Comparison of ENCODE assay signal across 9 mouse cellular contexts in genomic region chr8:70856541-70857197, GRCm38 (mm10). TPM values are rescaled to one million over a fixed set of nuclear protein-coding genes. Genes with fewer than 3 reads are reported as not detected.
DNase-seq lines count a peak whose midpoint lies in the region; ATAC-seq lines count a peak whose summit lies in the region.
"Had no signal": no experiment of that assay in that cellular context is flagged by ENCODE, and none has a peak within 500 bp of the region (broad histone marks: within the 10 kb centered on the region; RNA-seq: fewer than 3 reads in every experiment).

No protein-coding gene starts in this region.

- peaks cover 21% of the 10 kb centered on the region for H3K4me1 ChIP-seq in intestine, embryonic 15.5 days (replicated peaks)
- H3K4me1 ChIP-seq in limb, embryonic 12.5 days (replicated peaks), result peaks cover 41% of the 10 kb centered on the region
- H3K4me1 ChIP-seq in midbrain, embryonic 12.5 days, result peaks cover 42% of the 10 kb centered on the region
- peaks cover 13% of the 10 kb centered on the region for H3K4me1 ChIP-seq in stomach, embryonic 15.5 days

- peak overlapping the region; percentile 50 for H3K4me3 ChIP-seq in intestine, embryonic 15.5 days (replicated peaks)
- peak overlapping the region; percentile 53 for H3K4me3 ChIP-seq in limb, embryonic 12.5 days (replicated peaks)
- H3K4me3 ChIP-seq in midbrain, embryonic 12.5 days, result peak overlapping the region; percentile 48
- peak overlapping the region; percentile 53 for H3K4me3 ChIP-seq in stomach, embryonic 15.5 days (replicated peaks)

- H3K36me3 ChIP-seq in intestine, embryonic 15.5 days, result no peaks in the 10 kb centered on the region
- peaks cover 5% of the 10 kb centered on the region; the same call in 1 of the 2 replicates for H3K36me3 ChIP-seq in limb, embryonic 12.5 days
- 0 out of 2 replicates have a peak, but pooled peaks cover 21% of the 10 kb centered on the region for H3K36me3 ChIP-seq in midbrain, embryonic 12.5 days
- no peaks in the 10 kb centered on the region for H3K36me3 ChIP-seq in stomach, embryonic 15.5 days

- H3K9ac ChIP-seq in intestine, embryonic 15.5 days, result peak overlapping the region; percentile 56
- H3K9ac ChIP-seq in limb, embryonic 12.5 days (replicated peaks), result peak overlapping the region; percentile 60
- peak overlapping the region; percentile 40 for H3K9ac ChIP-seq in midbrain, embryonic 12.5 days (replicated peaks)
- peak overlapping the region; percentile 47; the same call in 1 of the 2 replicates for H3K9ac ChIP-seq in stomach, embryonic 15.5 days

- H3K9me3 ChIP-seq in intestine, embryonic 15.5 days, result no peaks in the 10 kb centered on the region
- H3K9me3 ChIP-seq in limb, embryonic 12.5 days, result no peaks in the 10 kb centered on the region
- H3K9me3 ChIP-seq in midbrain, embryonic 12.5 days, result no peaks in the 10 kb centered on the region
- H3K9me3 ChIP-seq in stomach, embryonic 15.5 days, result no peaks in the 10 kb centered on the region

- ATAC-seq in intestine, embryonic 15.5 days, result peak; percentile 90
- peak; percentile 66; the same call in 1 of the 2 replicates for ATAC-seq in limb, embryonic 12.5 days (ENCODE audit: insufficient number of reproducible peaks, insufficient read depth, low FRiP score, low TSS enrichment, low read depth)
- ATAC-seq in midbrain, embryonic 12.5 days (ENCODE audit: low FRiP score, low read depth), result peak; percentile 80
- ATAC-seq in stomach, embryonic 15.5 days (ENCODE audit: insufficient read depth, low FRiP score, low read depth), result peak; percentile 81

- H3K27me3 ChIP-seq in intestine, embryonic 15.5 days (replicated peaks), result peaks cover 5% of the 10 kb centered on the region
- peaks cover 6% of the 10 kb centered on the region for H3K27me3 ChIP-seq in limb, embryonic 12.5 days
- H3K27me3 ChIP-seq in midbrain, embryonic 12.5 days, result peaks cover 13% of the 10 kb centered on the region
- H3K27me3 ChIP-seq in stomach, embryonic 15.5 days (replicated peaks), result peaks cover 5% of the 10 kb centered on the region

- DNase-seq in layer of hippocampus, adult 11-12 months (ENCODE audit: low spot score), result peak; percentile 81
- no peak for DNase-seq in layer of hippocampus, adult 9-10 months (ENCODE audit: low spot score)
- peak; percentile 85 to 87 for DNase-seq in cerebellum, postnatal 10 days
- DNase-seq in gastrocnemius, adult 8-10 months (ENCODE audit: low spot score in 2 of 2), result peak; percentile 69 to 76

- H3K27ac ChIP-seq in intestine, embryonic 15.5 days, result no peak overlapping the region
- H3K27ac ChIP-seq in limb, embryonic 12.5 days, result no peak overlapping the region
- H3K27ac ChIP-seq in midbrain, embryonic 12.5 days (replicated peaks), result no peak overlapping the region
- no peak overlapping the region for H3K27ac ChIP-seq in stomach, embryonic 15.5 days
- H3K27ac ChIP-seq: macrophage had no signal

- WGBS in intestine, embryonic 15.5 days, result 6% methylated on average over 33 of the region's 33 CpGs
- 7% methylated on average over 33 of the region's 33 CpGs for WGBS in limb, embryonic 12.5 days
- WGBS in midbrain, embryonic 12.5 days, result 8% methylated on average over 28 of the region's 33 CpGs
- WGBS in stomach, embryonic 15.5 days, result 6% methylated on average over 31 of the region's 33 CpGs

- H3K4me2 ChIP-seq in intestine, embryonic 15.5 days (replicated peaks), result peak overlapping the region; percentile 92
- peak overlapping the region; percentile 88 for H3K4me2 ChIP-seq in limb, embryonic 12.5 days
- H3K4me2 ChIP-seq in midbrain, embryonic 12.5 days (replicated peaks), result peak overlapping the region; percentile 81
- H3K4me2 ChIP-seq in stomach, embryonic 15.5 days, result peak overlapping the region; percentile 95

RNA-seq across cellular contexts. Expression of gene Kcnn1, which starts 6.4 kb away (rescaled TPM):
- total RNA-seq in gastrocnemius, adult 8-10 months (2022), result 10 to 100 TPM; 18.0 to 21.5 (median 20.5) TPM
- polyA plus RNA-seq in intestine, embryonic 15.5 days (2015; fragmentation: Nextera tagmentation; extraction: Ambion mirVana), result 2.0 TPM in 2 replicates
- polyA plus RNA-seq in limb, embryonic 12.5 days (2016; fragmentation: Nextera tagmentation; extraction: Ambion mirVana), result 4.3 and 6.0 TPM in 2 replicates
- 27.4 TPM in 2 replicates for polyA plus RNA-seq in midbrain, embryonic 12.5 days (2016; fragmentation: Nextera tagmentation; extraction: Ambion mirVana)
- 1.5 and 2.1 TPM in 2 replicates for polyA plus RNA-seq in stomach, embryonic 15.5 days (2015; fragmentation: Nextera tagmentation; extraction: Ambion mirVana)

RNA-seq across cellular contexts. Expression of gene Ccdc124, which starts 17.1 kb away (rescaled TPM):
- 10 to 100 TPM; 61.7 to 77.8 (median 67.5) TPM for total RNA-seq in gastrocnemius, adult 8-10 months (2022)
- 89.4 and 90.7 TPM in 2 replicates for polyA plus RNA-seq in intestine, embryonic 15.5 days (2015; fragmentation: Nextera tagmentation; extraction: Ambion mirVana)
- 119 and 127 TPM in 2 replicates for polyA plus RNA-seq in limb, embryonic 12.5 days (2016; fragmentation: Nextera tagmentation; extraction: Ambion mirVana)
- 145 and 152 TPM in 2 replicates for polyA plus RNA-seq in midbrain, embryonic 12.5 days (2016; fragmentation: Nextera tagmentation; extraction: Ambion mirVana)
- polyA plus RNA-seq in stomach, embryonic 15.5 days (2015; fragmentation: Nextera tagmentation; extraction: Ambion mirVana), result 90.9 and 91.3 TPM in 2 replicates

RNA-seq across cellular contexts. Expression of gene Arrdc2, which starts 17.1 kb away (rescaled TPM):
- 100 to 1,000 TPM in 1 of 4 experiments, 10 to 100 TPM in 3; 38.9 to 177 (median 68.9) TPM for total RNA-seq in gastrocnemius, adult 8-10 months (2022)
- 7.5 TPM in 2 replicates for polyA plus RNA-seq in intestine, embryonic 15.5 days (2015; fragmentation: Nextera tagmentation; extraction: Ambion mirVana)
- 5.3 and 6.4 TPM in 2 replicates for polyA plus RNA-seq in limb, embryonic 12.5 days (2016; fragmentation: Nextera tagmentation; extraction: Ambion mirVana)
- 10.4 and 10.5 TPM in 2 replicates for polyA plus RNA-seq in midbrain, embryonic 12.5 days (2016; fragmentation: Nextera tagmentation; extraction: Ambion mirVana)
- 6.5 and 7.0 TPM in 2 replicates for polyA plus RNA-seq in stomach, embryonic 15.5 days (2015; fragmentation: Nextera tagmentation; extraction: Ambion mirVana)

RNA-seq across cellular contexts. Expression of gene Slc5a5, which starts 35.9 kb away (rescaled TPM):
- not detected for total RNA-seq in gastrocnemius, adult 8-10 months (2022)
- 0.34 and 0.40 TPM in 2 replicates for polyA plus RNA-seq in intestine, embryonic 15.5 days (2015; fragmentation: Nextera tagmentation; extraction: Ambion mirVana)
- 0.15 and 0.29 TPM in 2 replicates for polyA plus RNA-seq in limb, embryonic 12.5 days (2016; fragmentation: Nextera tagmentation; extraction: Ambion mirVana)
- 0.55 and 0.69 TPM in 2 replicates for polyA plus RNA-seq in midbrain, embryonic 12.5 days (2016; fragmentation: Nextera tagmentation; extraction: Ambion mirVana)
- polyA plus RNA-seq in stomach, embryonic 15.5 days (2015; fragmentation: Nextera tagmentation; extraction: Ambion mirVana), result 4.1 and 6.0 TPM in 2 replicates
- polyA plus RNA-seq: macrophage had no signal

RNA-seq across cellular contexts. Expression of gene Rpl18a, which starts 40.5 kb away (rescaled TPM):
- 1,000 to 10,000 TPM in 2 of 4 experiments, 100 to 1,000 TPM in 2; 935 to 1,159 (median 1,025) TPM for total RNA-seq in gastrocnemius, adult 8-10 months (2022)
- polyA plus RNA-seq in intestine, embryonic 15.5 days (2015; fragmentation: Nextera tagmentation; extraction: Ambion mirVana), result 4,170 and 4,400 TPM in 2 replicates
- 3,693 and 3,808 TPM in 2 replicates for polyA plus RNA-seq in limb, embryonic 12.5 days (2016; fragmentation: Nextera tagmentation; extraction: Ambion mirVana)
- polyA plus RNA-seq in midbrain, embryonic 12.5 days (2016; fragmentation: Nextera tagmentation; extraction: Ambion mirVana), result 2,550 and 2,750 TPM in 2 replicates
- 3,920 and 3,932 TPM in 2 replicates for polyA plus RNA-seq in stomach, embryonic 15.5 days (2015; fragmentation: Nextera tagmentation; extraction: Ambion mirVana)
